Mouse (Mus musculus): ENCODE measurements around the gene Lyg1. TPM values are rescaled to one million over a fixed set of nuclear protein-coding genes. Genes with fewer than 3 reads are reported as not detected.

The Lyg1 gene
- polyA plus RNA-seq (2014; fragmentation: Illumina TruSeq; extraction: RNeasy Lipid Tissue Mini Kit (QIAGEN cat#74804); ENCODE audit: low read depth, low replicate concordance), result not detected

GRCm38 (mm10) chr1:37957659-37958058 lies at the start of gene Lyg1:
Gene Lyg1, minus strand, starts transcription at chr1:37957759.

DNA sequence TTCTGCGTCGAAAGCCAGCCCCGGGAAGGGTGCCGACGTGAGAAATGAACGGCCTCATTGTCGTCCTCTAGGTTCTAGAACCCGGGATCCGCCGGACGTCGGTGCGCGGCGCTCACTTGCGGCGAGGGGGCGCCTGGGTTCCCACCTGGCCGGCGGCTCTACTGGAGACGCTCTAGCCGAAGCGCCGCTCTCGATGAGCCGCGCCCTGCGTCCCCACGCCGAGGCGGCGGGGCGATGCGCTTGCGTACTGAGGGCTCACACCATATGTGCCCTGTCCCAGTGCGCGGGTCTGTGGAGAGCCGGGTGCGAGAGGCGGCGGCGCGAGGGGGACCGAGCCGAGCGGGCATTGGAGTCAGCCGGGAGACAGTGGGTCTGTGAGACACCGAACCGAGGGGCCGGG lies 40.3 kb upstream of the Lyg1 start, which contains the start of the genes Txndc9 and Eif5b:
Gene Txndc9 (minus strand): TSS at position 27 of the 400 bp plus-strand sequence.
Gene Eif5b (plus strand): TSS at position 144 of the 400 bp plus-strand sequence.

DNA sequence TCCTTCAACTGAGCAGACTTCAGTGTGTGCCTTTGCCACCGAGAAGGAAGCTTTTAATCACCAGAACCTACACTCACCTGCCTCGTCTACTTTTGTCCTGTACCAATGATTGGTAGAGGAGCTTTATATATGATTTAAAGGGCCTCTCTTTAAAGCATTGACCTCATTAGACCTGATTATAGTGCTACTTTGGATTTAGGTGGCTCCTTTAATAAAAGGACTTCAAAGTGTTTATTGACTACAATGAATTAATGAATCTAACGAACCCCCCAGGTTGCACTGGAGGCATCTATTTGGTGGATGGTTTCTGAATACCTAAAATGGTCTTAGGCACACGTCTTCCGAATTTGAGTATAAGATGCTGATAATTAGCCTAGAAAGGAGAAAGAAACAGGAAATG lies 41.2 kb downstream of the Lyg1 start, which contains the start of gene Lyg2:
Gene Lyg2 (minus strand): TSS at position 101 of the 400 bp plus-strand sequence.

Other genes with a start within 250 kb of the Lyg1 start
- gene 2010300C02Rik, start 237.7 kb downstream of the Lyg1 start, polyA plus RNA-seq (2014; fragmentation: Illumina TruSeq; extraction: RNeasy Lipid Tissue Mini Kit (QIAGEN cat#74804); ENCODE audit: low read depth, low replicate concordance), result 1.2 TPM
- 4.7 TPM for gene Tsga10, start 91.3 kb downstream of the Lyg1 start, polyA plus RNA-seq (2014; fragmentation: Illumina TruSeq; extraction: RNeasy Lipid Tissue Mini Kit (QIAGEN cat#74804); ENCODE audit: low read depth, low replicate concordance)
- 13.4 TPM for gene Lipt1, start 86.0 kb downstream of the Lyg1 start, polyA plus RNA-seq (2014; fragmentation: Illumina TruSeq; extraction: RNeasy Lipid Tissue Mini Kit (QIAGEN cat#74804); ENCODE audit: low read depth, low replicate concordance)
- gene Mitd1, start 67.3 kb downstream of the Lyg1 start, polyA plus RNA-seq (2014; fragmentation: Illumina TruSeq; extraction: RNeasy Lipid Tissue Mini Kit (QIAGEN cat#74804); ENCODE audit: low read depth, low replicate concordance), result 6.7 TPM
- 407 TPM for gene Mrpl30, start 67.3 kb downstream of the Lyg1 start, polyA plus RNA-seq (2014; fragmentation: Illumina TruSeq; extraction: RNeasy Lipid Tissue Mini Kit (QIAGEN cat#74804); ENCODE audit: low read depth, low replicate concordance)
- gene Lyg2, start 41.3 kb downstream of the Lyg1 start, polyA plus RNA-seq (2014; fragmentation: Illumina TruSeq; extraction: RNeasy Lipid Tissue Mini Kit (QIAGEN cat#74804); ENCODE audit: low read depth, low replicate concordance), result not detected
- 42.9 TPM for gene Txndc9, start 40.1 kb upstream of the Lyg1 start, polyA plus RNA-seq (2014; fragmentation: Illumina TruSeq; extraction: RNeasy Lipid Tissue Mini Kit (QIAGEN cat#74804); ENCODE audit: low read depth, low replicate concordance)
- 59.0 TPM for gene Eif5b, start 40.3 kb upstream of the Lyg1 start, polyA plus RNA-seq (2014; fragmentation: Illumina TruSeq; extraction: RNeasy Lipid Tissue Mini Kit (QIAGEN cat#74804); ENCODE audit: low read depth, low replicate concordance)
- gene Rev1, start 172.0 kb upstream of the Lyg1 start, polyA plus RNA-seq (2014; fragmentation: Illumina TruSeq; extraction: RNeasy Lipid Tissue Mini Kit (QIAGEN cat#74804); ENCODE audit: low read depth, low replicate concordance), result 15.4 TPM